Mouse (Mus musculus): ENCODE measurements around the gene Prdx6b.

Gene Prdx6b

GRCm38 (mm10) chr2:80325779-80326178 lies 33.5 kb downstream of the Prdx6b start:
- DNase-seq (ENCODE audit: low spot score in 2 of 2), result no peak

- no peak for DNase-seq (ENCODE audit: low spot score in 2 of 2)
Measured at GRCm38 (mm10) chr2:80327272-80327671, 35.0 kb downstream of the Prdx6b start.

GRCm38 (mm10) chr2:80328961-80329653 lies 36.8 kb downstream of the Prdx6b start:
- no peak for DNase-seq (ENCODE audit: low spot score in 2 of 2)

GRCm38 (mm10) chr2:80340537-80340936 lies 48.3 kb downstream of the Prdx6b start:
- DNase-seq (ENCODE audit: low spot score in 2 of 2), result no peak

Measured in spleen, postnatal 10 days (tissue).